Mouse (Mus musculus): ENCODE measurements around the gene Cdx2. TPM values are rescaled to one million over a fixed set of nuclear protein-coding genes. Genes with fewer than 3 reads are reported as not detected.

The Cdx2 gene
- polyA plus RNA-seq, 1 experiment from 2014 or later, result 0.13 TPM

- no peak for DNase-seq (ENCODE audit: low spot score)
Measured at GRCm38 (mm10) chr5:147261899-147262541, 45.0 kb downstream of the Cdx2 start.

GRCm38 (mm10) chr5:147260778-147261177, 46.3 kb downstream of the Cdx2 start:
- DNase-seq (ENCODE audit: low spot score), result no peak

GRCm38 (mm10) chr5:147260189-147260588, 46.9 kb downstream of the Cdx2 start:
- DNase-seq (ENCODE audit: low spot score), result no peak

Small RNA genes lying within 50 kb of the gene (microRNA-seq; reads per million reads assigned to microRNA genes)
- not detected for gene Mir7k (ENCODE audit: borderline number of aligned reads)

Other genes with a start within 250 kb of the Cdx2 start
- gene Lnx2, start 230.7 kb downstream of the Cdx2 start, polyA plus RNA-seq (2015; fragmentation: Nextera tagmentation; extraction: Ambion mirVana), result 8.8 and 11.1 TPM in 2 replicates
- gene Polr1d, start 230.2 kb downstream of the Cdx2 start, polyA plus RNA-seq (2015; fragmentation: Nextera tagmentation; extraction: Ambion mirVana), result 188 and 189 TPM in 2 replicates
- not detected in 2 replicates for gene Gsx1, start 118.6 kb downstream of the Cdx2 start, polyA plus RNA-seq (2015; fragmentation: Nextera tagmentation; extraction: Ambion mirVana)
- gene Pdx1, start 37.3 kb downstream of the Cdx2 start, polyA plus RNA-seq (2015; fragmentation: Nextera tagmentation; extraction: Ambion mirVana), result not detected in 2 replicates
- gene Urad, start 15.2 kb upstream of the Cdx2 start, polyA plus RNA-seq (2015; fragmentation: Nextera tagmentation; extraction: Ambion mirVana), result not detected in 2 replicates
- gene Flt3, start 93.2 kb upstream of the Cdx2 start, polyA plus RNA-seq (2015; fragmentation: Nextera tagmentation; extraction: Ambion mirVana), result 2.6 and 3.1 TPM in 2 replicates
- gene Pan3, start 122.9 kb upstream of the Cdx2 start, polyA plus RNA-seq (2015; fragmentation: Nextera tagmentation; extraction: Ambion mirVana), result 139 and 191 TPM in 2 replicates

Data from thymus, postnatal 0 days (tissue).